Mouse (Mus musculus): ENCODE results near the gene Ptger3.

- TF ChIP-seq GATA1 (IDR thresholded peaks at IDR 0.05; ENCODE audit: low read length) (no peak), TAL1 (IDR thresholded peaks at IDR 0.05; ENCODE audit: low read length) (no peak)
Measured at GRCm38 (mm10) chr3:157641634-157642033, 74.9 kb downstream of the Ptger3 start.

All from erythroblast, embryonic 14.5 days (primary cell).